Mouse (Mus musculus): Measurements from ENCODE around the gene Pold1. TPM values are rescaled to one million over a fixed set of nuclear protein-coding genes. Genes with fewer than 3 reads are reported as not detected.

Gene Pold1
- total RNA-seq, 2 experiments from 2014 or later = 90.8 to 214 TPM

DNA sequence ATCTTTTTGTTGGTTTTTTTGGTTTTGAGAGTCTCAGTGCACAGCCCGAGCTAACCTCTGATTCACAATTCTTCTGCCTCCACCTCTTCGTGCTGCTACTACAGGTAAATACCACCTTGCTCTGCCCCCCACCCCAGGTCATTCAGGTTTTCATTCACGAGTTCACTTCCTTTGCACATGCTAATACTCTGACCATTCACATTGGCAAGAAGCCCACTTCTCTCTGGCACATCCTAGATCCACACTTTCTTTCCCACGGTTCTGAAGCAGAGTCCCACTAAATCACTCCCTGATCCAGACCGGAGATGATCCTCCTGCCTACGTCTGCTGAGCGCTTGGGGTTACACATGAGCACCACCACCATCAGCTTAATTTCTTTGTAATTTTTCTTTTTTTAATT lies 53.6 kb downstream of the Pold1 start:
- ATAC-seq (replicated peaks; ENCODE audit: low FRiP score, low TSS enrichment, poor library complexity, severe bottlenecking) = no peak

DNA sequence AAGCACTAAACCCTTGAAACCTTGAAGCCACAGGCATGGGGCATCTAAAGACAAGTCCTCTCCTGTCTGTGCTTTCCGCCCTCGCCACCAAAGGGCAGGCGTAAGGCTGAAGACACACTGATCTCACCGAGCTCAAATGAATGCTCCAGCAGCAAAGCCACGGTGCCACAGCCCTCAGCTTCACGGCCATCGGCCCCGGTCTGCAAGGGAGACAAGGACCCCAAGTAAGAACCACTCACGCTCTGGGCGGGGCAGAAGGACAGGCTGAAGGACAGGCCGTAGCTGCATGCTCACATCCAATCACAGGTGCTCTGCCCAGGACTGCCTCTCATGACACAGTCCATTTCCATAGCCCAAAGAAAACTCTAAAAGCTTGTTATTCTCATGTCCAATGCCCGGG lies 54.0 kb downstream of the Pold1 start:
- ATAC-seq (replicated peaks; ENCODE audit: low FRiP score, low TSS enrichment, poor library complexity, severe bottlenecking) = no peak

DNA sequence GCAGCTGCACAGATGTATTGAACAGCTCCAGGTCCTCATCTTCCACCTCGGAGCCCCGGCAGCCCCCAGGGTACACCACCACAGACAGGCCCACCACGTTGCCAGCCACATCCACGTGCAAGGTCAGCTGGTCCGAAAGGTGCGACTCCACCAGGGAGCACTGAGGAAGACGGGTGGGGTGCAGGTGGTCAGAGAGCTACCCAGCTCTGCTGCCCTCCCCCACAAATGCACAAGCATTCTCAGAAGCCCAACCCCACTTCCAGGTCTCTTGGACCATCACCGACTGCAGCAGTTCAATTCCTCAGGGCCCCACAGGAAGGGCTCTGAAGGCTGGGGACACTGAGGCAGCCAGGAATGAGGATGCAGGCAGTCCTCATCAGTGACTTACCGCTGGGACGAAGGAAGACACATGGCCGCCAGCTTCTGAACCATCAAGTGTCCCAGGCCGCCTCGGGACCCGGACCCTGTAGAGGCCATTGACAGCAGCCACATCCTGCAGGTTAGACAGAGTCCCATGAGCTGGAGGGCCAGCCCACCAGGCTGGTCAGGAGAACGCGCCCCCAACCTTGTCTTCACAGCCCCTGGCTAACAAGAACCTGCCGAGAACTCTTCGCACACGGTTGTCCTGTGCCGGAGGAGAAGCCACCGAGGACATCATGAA lies 56.4 kb downstream of the Pold1 start:
- ATAC-seq (replicated peaks; ENCODE audit: low FRiP score, low TSS enrichment, poor library complexity, severe bottlenecking) = no peak

DNA sequence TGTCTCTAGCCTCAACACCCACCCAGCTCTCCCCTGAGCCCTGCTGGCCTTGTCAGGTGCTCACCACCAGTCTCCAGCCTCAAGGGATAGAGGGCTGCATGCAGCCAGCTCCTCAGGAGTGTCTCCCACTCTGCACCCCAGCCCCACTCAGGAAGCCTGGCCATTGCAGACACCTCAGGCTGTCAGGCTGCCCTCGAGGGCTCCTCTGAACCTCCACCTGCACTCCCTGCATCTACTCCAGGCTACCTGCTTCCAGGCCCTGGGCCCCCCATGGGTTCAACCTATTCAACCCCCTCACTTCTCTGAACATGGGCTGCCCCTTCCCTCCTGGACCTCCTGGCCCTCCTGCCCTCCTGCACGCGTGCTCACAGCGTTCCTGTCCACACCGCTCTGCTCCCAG lies 57.3 kb downstream of the Pold1 start:
- no peak for ATAC-seq (replicated peaks; ENCODE audit: low FRiP score, low TSS enrichment, poor library complexity, severe bottlenecking)

DNA sequence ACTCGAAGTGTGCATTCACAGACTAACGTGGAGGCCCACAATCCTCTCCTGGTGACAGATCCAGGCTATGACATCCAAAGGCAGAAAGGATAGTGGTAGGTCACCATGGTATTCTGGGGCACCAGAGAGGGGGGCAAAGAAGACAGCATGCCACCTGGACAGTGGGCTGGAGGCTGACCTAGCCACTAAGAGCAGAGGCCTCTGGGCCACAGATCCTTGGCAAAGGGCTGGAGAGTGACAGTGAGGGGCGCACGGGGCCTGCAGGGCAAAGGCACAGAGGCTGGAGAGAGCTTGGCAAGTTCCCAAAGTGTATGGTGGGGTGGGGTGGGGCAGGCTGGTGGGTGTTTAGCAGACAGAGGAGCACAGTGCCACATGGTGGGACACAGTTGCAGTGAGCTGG lies 58.4 kb downstream of the Pold1 start:
- no peak for ATAC-seq (replicated peaks; ENCODE audit: low FRiP score, low TSS enrichment, poor library complexity, severe bottlenecking)

DNA sequence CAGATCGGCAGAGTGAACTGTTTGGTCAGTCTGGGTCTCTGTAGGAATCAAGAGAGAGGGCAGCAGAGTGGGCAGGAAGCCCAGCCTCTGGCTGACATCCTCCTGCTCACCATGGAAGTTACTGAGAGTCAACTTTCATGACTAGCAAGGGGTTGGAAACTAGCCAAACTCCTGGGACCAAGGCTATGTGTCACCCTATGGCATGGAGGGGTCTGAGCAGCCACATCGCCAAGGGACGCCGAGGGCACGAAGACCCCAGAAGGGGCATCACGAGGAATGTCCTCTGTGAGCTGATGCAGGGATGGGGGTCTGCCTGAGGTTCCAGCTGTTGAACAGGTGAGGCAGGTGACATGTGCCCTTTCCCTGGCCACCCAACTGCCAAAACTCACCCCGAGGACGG lies 60.1 kb downstream of the Pold1 start:
- ATAC-seq (replicated peaks; ENCODE audit: low FRiP score, low TSS enrichment, poor library complexity, severe bottlenecking) = no peak

DNA sequence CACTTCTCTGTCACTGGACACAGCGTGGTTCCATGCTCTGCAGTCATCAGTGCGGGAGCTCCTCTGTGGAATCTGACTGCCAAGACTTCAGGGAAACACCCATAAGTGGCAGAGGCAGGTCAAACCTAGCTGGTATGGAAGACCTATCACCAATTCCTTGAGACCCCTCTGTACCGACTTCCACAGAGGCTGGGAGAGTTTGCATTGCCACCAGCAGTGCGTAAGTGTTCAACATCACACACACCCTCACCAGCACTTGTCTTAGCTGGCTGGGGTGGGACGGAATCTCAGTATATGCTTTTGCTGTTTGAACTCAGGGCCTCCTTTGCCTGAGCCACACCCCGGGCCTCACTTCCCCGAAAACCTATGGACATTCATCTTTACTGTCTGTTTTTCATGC lies 60.7 kb downstream of the Pold1 start:
- ATAC-seq (replicated peaks; ENCODE audit: low FRiP score, low TSS enrichment, poor library complexity, severe bottlenecking) = no peak

DNA sequence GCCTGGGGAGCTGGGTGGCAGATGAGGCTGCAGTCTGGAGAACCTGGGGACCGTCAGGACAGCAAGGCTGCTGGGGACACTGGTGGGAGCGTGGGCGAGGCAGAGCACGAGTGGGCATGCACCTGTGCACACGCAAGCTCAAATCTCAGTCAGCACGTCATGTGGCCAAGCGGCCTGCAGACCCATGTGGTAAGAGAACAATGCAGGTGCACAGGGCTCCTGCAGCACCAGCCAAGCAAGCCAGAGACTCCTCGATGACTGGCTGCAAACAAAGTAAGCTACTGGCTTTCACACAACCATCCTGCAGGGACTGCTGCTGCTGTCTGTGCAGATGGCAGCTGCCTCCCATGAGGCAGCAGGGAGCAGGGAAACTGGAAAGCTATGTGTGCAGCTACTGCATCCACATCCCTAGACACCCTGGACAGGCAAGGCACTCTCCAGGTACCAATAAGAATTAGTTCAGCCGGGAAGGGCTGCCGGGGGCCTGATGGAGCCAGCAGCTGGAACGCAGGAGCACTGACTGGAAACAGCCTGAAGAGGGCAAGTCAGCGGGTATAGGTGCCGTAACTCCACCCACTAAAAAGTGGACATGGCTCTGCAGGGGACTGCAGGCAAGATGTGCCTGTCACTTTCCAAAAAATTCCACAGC lies 61.6 kb downstream of the Pold1 start:
- no peak for ATAC-seq (replicated peaks; ENCODE audit: low FRiP score, low TSS enrichment, poor library complexity, severe bottlenecking)

DNA sequence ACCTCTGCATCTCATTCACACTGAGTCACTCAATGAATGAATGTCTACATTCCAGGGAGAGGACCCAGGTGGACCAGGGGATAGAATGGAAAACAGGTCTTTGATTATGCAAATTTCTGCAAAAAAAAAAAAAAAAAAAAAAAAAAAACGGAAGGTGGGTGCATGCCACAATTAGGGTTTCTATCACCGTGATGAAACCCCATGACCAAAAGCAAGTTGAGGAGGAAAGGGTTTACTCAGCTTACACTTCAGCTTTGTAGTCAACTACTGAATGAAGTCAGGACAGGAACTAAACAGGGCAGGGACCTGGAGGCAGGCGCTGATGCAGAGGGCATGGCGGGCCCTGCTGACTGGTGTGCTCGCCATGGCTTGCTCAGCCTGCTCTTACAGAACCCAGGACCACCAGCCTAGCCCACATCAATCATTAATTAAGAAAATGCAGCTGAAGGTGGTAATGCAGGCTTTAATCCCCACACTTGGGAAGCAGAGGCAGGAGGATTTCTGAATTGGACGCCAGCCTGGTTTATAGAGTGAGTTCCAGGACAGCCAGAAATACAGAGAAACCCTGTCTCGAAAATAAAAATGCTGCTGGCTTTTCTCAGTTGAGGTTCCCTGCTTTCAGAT lies 63.0 kb downstream of the Pold1 start:
- no peak for ATAC-seq (replicated peaks; ENCODE audit: low FRiP score, low TSS enrichment, poor library complexity, severe bottlenecking)

DNA sequence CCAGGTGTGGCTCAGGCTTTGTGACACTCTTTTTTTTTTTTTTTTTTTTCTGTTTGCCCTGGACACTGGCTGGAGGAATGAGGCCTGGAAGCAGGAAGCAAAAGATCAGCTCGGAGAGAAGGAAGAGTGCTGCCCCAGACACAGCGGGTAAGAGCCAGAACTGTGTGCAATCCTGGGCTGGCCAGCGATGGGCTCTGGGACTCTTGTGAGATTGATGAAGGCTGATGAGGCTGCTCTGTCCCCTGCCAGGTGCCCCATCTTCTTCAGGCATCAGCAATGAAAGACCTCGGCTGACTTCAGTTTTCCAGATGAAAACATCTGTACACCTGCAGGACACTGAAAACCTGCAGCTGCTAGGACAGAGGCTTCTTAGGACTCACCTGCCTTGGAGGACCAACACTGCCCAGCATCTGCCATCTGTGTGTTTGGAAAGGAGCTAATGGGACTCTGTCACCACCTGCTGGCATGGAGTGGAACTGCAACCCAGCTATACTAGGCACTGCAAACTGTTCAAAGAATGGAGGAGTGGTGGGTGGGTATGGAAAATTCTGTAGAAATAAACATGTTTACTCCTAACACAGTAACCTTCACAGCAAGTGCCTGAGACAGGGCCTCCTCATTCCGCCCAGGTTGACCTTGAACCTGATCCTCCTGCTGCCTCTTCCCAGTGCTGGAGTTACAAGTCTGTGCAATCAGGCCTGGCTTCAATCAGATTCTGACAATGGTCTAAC lies 63.6 kb downstream of the Pold1 start:
- peak; percentile 64; the same call in 1 of the 2 replicates for ATAC-seq (replicated peaks; ENCODE audit: low FRiP score, low TSS enrichment, poor library complexity, severe bottlenecking)

DNA sequence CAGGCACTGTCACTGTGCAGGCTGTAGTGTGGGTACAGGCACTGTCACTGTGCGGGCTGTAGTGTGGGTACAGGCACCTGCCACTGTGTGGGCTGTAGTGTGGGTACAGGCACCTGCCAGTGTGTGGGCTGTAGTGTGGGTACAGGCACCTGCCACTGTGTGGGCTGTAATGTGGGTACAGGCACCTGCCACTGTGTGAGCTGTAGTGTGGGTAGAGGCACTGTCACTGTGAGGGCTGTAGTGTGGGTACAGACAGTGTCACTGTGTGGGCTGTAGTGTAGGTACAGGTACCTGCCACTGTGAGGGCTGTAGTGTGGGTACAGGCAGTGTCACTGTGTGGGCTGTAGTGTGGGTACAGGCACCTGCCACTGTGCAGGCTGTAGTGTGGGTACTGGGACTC lies 64.5 kb downstream of the Pold1 start:
- ATAC-seq (replicated peaks; ENCODE audit: low FRiP score, low TSS enrichment, poor library complexity, severe bottlenecking) = no peak

DNA sequence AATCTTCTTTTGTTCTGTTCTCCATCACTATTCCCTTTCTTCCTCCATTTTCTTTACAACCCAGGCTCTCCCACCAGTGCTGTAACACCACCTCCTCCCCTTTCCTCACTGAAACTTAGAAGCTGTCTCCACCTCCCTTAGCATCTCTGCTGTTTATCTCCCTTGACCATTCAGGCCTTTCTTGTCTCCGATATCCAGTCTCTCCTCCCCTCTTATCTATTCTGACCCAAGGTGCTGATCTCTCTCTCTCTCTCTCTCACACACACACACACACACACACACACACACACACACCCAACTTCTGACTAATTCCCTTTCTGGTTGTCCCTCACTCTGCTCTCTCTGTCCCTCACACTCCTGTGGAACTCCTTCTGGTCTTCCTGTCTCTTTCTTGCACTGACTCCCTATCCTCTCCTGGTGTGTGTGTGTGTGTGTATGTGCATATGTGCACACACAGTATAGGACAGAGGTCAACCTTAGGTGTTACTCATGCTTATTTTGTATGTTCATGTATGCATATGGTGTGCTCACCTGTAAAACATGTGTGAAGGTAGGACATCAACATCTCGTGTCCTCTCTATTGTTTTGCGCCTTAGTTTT lies 65.7 kb downstream of the Pold1 start:
- peak; percentile 80 for ATAC-seq (replicated peaks; ENCODE audit: low FRiP score, low TSS enrichment, poor library complexity, severe bottlenecking)

Other genes with a start within 250 kb of the Pold1 start
- 0.74 and 0.77 TPM in 2 replicates for gene Clec11a, start 241.9 kb downstream of the Pold1 start, total RNA-seq (2014; fragmentation: Nextera tagmentation)
- gene Clec11a, start 241.9 kb downstream of the Pold1 start, total RNA-seq (2017) = 1.7 and 4.3 TPM in 2 replicates
- gene Shank1, start 238.6 kb downstream of the Pold1 start, total RNA-seq (2014; fragmentation: Nextera tagmentation) = 0.22 and 1.3 TPM in 2 replicates
- gene Shank1, start 238.6 kb downstream of the Pold1 start, total RNA-seq (2017) = 0.27 TPM in 1 of 2 replicates, not detected in the other
- gene Syt3, start 164.7 kb downstream of the Pold1 start, total RNA-seq (2014; fragmentation: Nextera tagmentation) = not detected in 2 replicates
- 0.61 TPM in 1 of 2 replicates, not detected in the other for gene Syt3, start 164.7 kb downstream of the Pold1 start, total RNA-seq (2017)
- not detected in 2 replicates for gene 1700008O03Rik, start 163.0 kb downstream of the Pold1 start, total RNA-seq (2014; fragmentation: Nextera tagmentation)
- 0.65 TPM in 1 of 2 replicates, not detected in the other for gene 1700008O03Rik, start 163.0 kb downstream of the Pold1 start, total RNA-seq (2017)
- not detected in 2 replicates for gene Lrrc4b, start 119.8 kb downstream of the Pold1 start, total RNA-seq (2014; fragmentation: Nextera tagmentation)
- gene Lrrc4b, start 119.8 kb downstream of the Pold1 start, total RNA-seq (2017) = not detected in 2 replicates
- not detected in 2 replicates for gene Aspdh, start 83.5 kb downstream of the Pold1 start, total RNA-seq (2014; fragmentation: Nextera tagmentation)
- not detected in 2 replicates for gene Aspdh, start 83.5 kb downstream of the Pold1 start, total RNA-seq (2017)
- 73.4 and 96.5 TPM in 2 replicates for gene Josd2, start 80.9 kb downstream of the Pold1 start, total RNA-seq (2014; fragmentation: Nextera tagmentation)
- gene Josd2, start 80.9 kb downstream of the Pold1 start, total RNA-seq (2017) = 25.0 and 30.6 TPM in 2 replicates
- gene Emc10, start 52.3 kb downstream of the Pold1 start, total RNA-seq (2014; fragmentation: Nextera tagmentation) = 62.8 and 83.9 TPM in 2 replicates
- gene Emc10, start 52.3 kb downstream of the Pold1 start, total RNA-seq (2017) = 30.1 and 31.1 TPM in 2 replicates
- not detected in 2 replicates for gene Fam71e1, start 52.3 kb downstream of the Pold1 start, total RNA-seq (2014; fragmentation: Nextera tagmentation)
- gene Fam71e1, start 52.3 kb downstream of the Pold1 start, total RNA-seq (2017) = 0.75 TPM in 1 of 2 replicates, not detected in the other
- 0.48 TPM in 1 of 2 replicates, not detected in the other for gene Mybpc2, start 24.2 kb downstream of the Pold1 start, total RNA-seq (2014; fragmentation: Nextera tagmentation)
- not detected in 2 replicates for gene Mybpc2, start 24.2 kb downstream of the Pold1 start, total RNA-seq (2017)
- gene Spib, start 16.8 kb downstream of the Pold1 start, total RNA-seq (2014; fragmentation: Nextera tagmentation) = 0.67 and 4.7 TPM in 2 replicates
- gene Spib, start 16.8 kb downstream of the Pold1 start, total RNA-seq (2017) = not detected in 2 replicates
- gene Nr1h2, start 5.1 kb upstream of the Pold1 start, total RNA-seq (2014; fragmentation: Nextera tagmentation) = 68.7 and 69.2 TPM in 2 replicates
- 28.8 and 59.9 TPM in 2 replicates for gene Nr1h2, start 5.1 kb upstream of the Pold1 start, total RNA-seq (2017)
- gene Napsa, start 23.5 kb upstream of the Pold1 start, total RNA-seq (2014; fragmentation: Nextera tagmentation) = 5.3 and 10.3 TPM in 2 replicates
- gene Napsa, start 23.5 kb upstream of the Pold1 start, total RNA-seq (2017) = 2.0 and 11.0 TPM in 2 replicates
- gene Kcnc3, start 41.8 kb upstream of the Pold1 start, total RNA-seq (2014; fragmentation: Nextera tagmentation) = 1.9 and 7.9 TPM in 2 replicates
- gene Kcnc3, start 41.8 kb upstream of the Pold1 start, total RNA-seq (2017) = 0.11 TPM in 1 of 2 replicates, not detected in the other
- not detected in 2 replicates for gene Myh14, start 122.0 kb upstream of the Pold1 start, total RNA-seq (2014; fragmentation: Nextera tagmentation)
- gene Myh14, start 122.0 kb upstream of the Pold1 start, total RNA-seq (2017) = not detected in 2 replicates
- gene Izumo2, start 159.9 kb upstream of the Pold1 start, total RNA-seq (2014; fragmentation: Nextera tagmentation) = not detected in 2 replicates
- not detected in 2 replicates for gene Izumo2, start 159.9 kb upstream of the Pold1 start, total RNA-seq (2017)
- 34.2 and 43.8 TPM in 2 replicates for gene Vrk3, start 199.6 kb upstream of the Pold1 start, total RNA-seq (2014; fragmentation: Nextera tagmentation)
- 51.5 and 81.2 TPM in 2 replicates for gene Vrk3, start 199.6 kb upstream of the Pold1 start, total RNA-seq (2017)
- gene Zfp473, start 202.2 kb upstream of the Pold1 start, total RNA-seq (2014; fragmentation: Nextera tagmentation) = 0.22 and 2.0 TPM in 2 replicates
- 6.5 TPM in 1 of 2 replicates, not detected in the other for gene Zfp473, start 202.2 kb upstream of the Pold1 start, total RNA-seq (2017)